Mouse (Mus musculus) liver, embryonic 16.5 days (tissue): ENCODE data around the gene Ccdc159. TPM values are rescaled to one million over a fixed set of nuclear protein-coding genes. Genes with fewer than 3 reads are reported as not detected.

Experiments
- ATAC-seq: fragments of 200-750 bp; cut with Nextera tagmentation; 2 replicates; pipeline ENCODE4 v1.8.0; 2017; ENCODE audit warnings: low read depth, mild to moderate bottlenecking, moderate number of reproducible peaks, moderate library complexity
- H3K27ac ChIP-seq: fragments of 300-500 bp; sonication (generic); 2 replicates; pipeline ENCODE4 v1.5.1; 2014; ENCODE audit warnings: mild to moderate bottlenecking, low read length
- H3K27me3 ChIP-seq: fragments of 300-500 bp; sonication (generic); 2 replicates; pipeline ENCODE4 v1.6.1; 2014; ENCODE audit warnings: low read depth, low read length, mixed read lengths; ENCODE audit not compliant: control insufficient read depth, insufficient read depth
- H3K36me3 ChIP-seq: fragments of 300-500 bp; sonication (generic); 2 replicates; pipeline ENCODE4 v1.6.1; 2014; ENCODE audit warnings: mild to moderate bottlenecking; ENCODE audit not compliant: control insufficient read depth, insufficient read depth
- H3K4me1 ChIP-seq: fragments of 300-500 bp; sonication (generic); 2 replicates; pipeline ENCODE4 v1.6.1; 2014; ENCODE audit warnings: low read depth, low read length, mixed read lengths; ENCODE audit not compliant: control insufficient read depth
- H3K4me2 ChIP-seq: fragments of 300-500 bp; sonication (generic); 2 replicates; pipeline ENCODE4 v1.6.1; 2014; ENCODE audit warnings: low read depth, low read length, mixed read lengths
- H3K4me3 ChIP-seq: fragments of 300-500 bp; sonication (generic); 2 replicates; pipeline ENCODE4 v1.5.1; 2014; ENCODE audit warnings: low read depth, mild to moderate bottlenecking, low read length
- H3K9ac ChIP-seq: fragments of 300-500 bp; sonication (generic); 2 replicates; pipeline ENCODE4 v1.6.1; 2014; ENCODE audit warnings: low read depth, low read length
- H3K9me3 ChIP-seq: fragments of 300-500 bp; sonication (generic); replicated peaks from 2 replicates; pipeline ENCODE4 v1.6.1; 2016; ENCODE audit warnings: low read length; ENCODE audit not compliant: control insufficient read depth
- WGBS: fragments of 180-500 bp; shearing (Covaris S2); extraction: QIAGEN DNeasy Blood & Tissue Kit; methylation state at CpG from one replicate; pipeline ENCODE4 v1.1.7; 2014; ENCODE audit not compliant: insufficient replicate concordance; 5-methylcytosine and 5-hydroxymethylcytosine counted together
- polyA plus RNA-seq: library from polyadenylated mRNA; unstranded; fragments of >200 nt; fragmentation: Nextera tagmentation; extraction: Ambion mirVana; gene quantifications from 2 replicates; pipeline ENCODE4 v1.2.1, GENCODE M21; 2015

The Ccdc159 gene
- polyA plus RNA-seq, 1 experiment from 2014 or later: 1.6 TPM

DNA sequence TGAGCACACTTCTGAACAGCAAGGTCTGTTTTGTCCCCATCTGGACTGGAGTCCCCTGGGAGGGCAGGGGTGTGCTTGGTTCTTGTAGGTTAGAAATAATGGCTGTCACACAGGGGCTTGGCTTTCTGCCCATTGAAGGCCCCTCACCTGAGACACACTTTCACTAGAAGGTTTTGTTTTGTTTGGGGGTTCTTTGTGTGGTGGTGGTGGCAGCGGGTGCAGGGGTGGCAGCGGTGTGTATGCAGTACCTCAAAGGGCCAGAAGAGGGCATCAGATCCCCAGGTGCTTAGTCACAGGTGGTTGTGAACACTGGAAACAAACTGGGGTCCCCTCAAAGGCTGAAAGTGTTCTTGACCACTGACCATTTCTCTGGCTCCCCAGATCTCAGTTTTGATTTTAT, 50.7 kb downstream of the Ccdc159 start:
- Histone ChIP-seq H3K4me1 (no peaks in the 10 kb centered on the region; the same call in 1 of the 2 replicates), H3K9ac (no peak overlapping the region), H3K9me3 (no peaks in the 10 kb centered on the region), H3K4me3 (no peak overlapping the region), H3K4me2 (no peak overlapping the region), H3K27ac (no peak overlapping the region), H3K36me3 (no peaks in the 10 kb centered on the region), H3K27me3 (peaks cover 7% of the 10 kb centered on the region)
- no peak for ATAC-seq
- 13% methylated on average over 2 of the region's 2 CpGs for WGBS

DNA sequence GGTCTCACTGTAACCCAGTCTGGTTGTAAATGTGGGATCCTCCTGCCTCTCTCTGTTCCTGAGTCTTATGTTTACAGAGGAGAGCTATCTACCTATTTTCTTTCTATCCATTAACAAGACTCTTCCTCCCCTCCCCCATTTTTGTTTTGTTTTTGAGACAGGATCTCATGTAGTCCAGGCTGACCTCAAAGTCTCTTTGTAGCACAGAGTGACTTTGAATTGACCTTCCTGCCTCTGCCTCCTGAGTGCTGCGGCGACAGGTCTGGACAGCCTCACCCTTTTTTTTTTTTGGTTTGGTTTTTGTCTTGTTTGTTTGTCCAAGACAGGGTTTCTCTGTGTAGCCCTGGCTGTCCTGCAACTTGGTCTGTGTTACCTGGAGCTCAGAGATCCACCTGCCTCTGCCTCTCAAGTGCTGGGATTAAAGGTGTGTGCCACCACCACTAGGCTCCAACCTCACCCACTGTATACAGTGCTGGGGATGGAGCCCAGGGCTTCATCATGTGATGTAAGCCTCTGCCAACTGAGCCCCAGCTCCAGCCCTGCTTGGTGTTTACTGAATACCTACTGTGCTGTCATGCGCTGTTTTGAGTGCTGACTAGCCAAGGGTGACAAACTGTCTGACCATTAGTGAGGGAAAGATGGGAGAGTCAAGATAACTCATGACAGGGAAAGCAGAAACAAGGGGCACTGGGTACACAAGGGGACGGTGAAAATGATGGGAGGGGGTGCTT, 51.3 kb downstream of the Ccdc159 start:
- no peak overlapping the region for H3K4me2 ChIP-seq
- peaks cover 11% of the 10 kb centered on the region for H3K27me3 ChIP-seq
- no peaks in the 10 kb centered on the region for H3K36me3 ChIP-seq
- 77% methylated on average over 4 of the region's 4 CpGs for WGBS
- H3K27ac ChIP-seq: no peak overlapping the region
- H3K4me3 ChIP-seq: no peak overlapping the region
- no peak overlapping the region for H3K9ac ChIP-seq
- H3K9me3 ChIP-seq: no peaks in the 10 kb centered on the region
- H3K4me1 ChIP-seq: no peaks in the 10 kb centered on the region; the same call in 1 of the 2 replicates
- no peak for ATAC-seq

GRCm38 (mm10) chr9:21983911-21984310, 56.6 kb downstream of the Ccdc159 start:
- H3K4me3 ChIP-seq: no peak overlapping the region
- H3K36me3 ChIP-seq: no peaks in the 10 kb centered on the region
- no peak for ATAC-seq
- no peaks in the 10 kb centered on the region; the same call in 1 of the 2 replicates for H3K4me1 ChIP-seq
- no peak overlapping the region for H3K4me2 ChIP-seq
- no peak overlapping the region for H3K9ac ChIP-seq
- 32% methylated on average over 3 of the region's 3 CpGs for WGBS
- H3K9me3 ChIP-seq: no peaks in the 10 kb centered on the region
- no peak overlapping the region for H3K27ac ChIP-seq
- H3K27me3 ChIP-seq: peaks cover 57% of the 10 kb centered on the region

Other genes with a start within 250 kb of the Ccdc159 start
- gene Ldlr, start 204.0 kb upstream of the Ccdc159 start, polyA plus RNA-seq: 23.9 and 29.3 TPM in 2 replicates
- 68.0 and 75.7 TPM in 2 replicates for gene Spc24, start 167.2 kb upstream of the Ccdc159 start, polyA plus RNA-seq
- 3.8 and 5.0 TPM in 2 replicates for gene Kank2, start 128.7 kb upstream of the Ccdc159 start, polyA plus RNA-seq
- gene Angptl8, start 92.0 kb upstream of the Ccdc159 start, polyA plus RNA-seq: 51.1 and 55.7 TPM in 2 replicates
- gene Dock6, start 74.8 kb upstream of the Ccdc159 start, polyA plus RNA-seq: 5.0 and 5.3 TPM in 2 replicates
- 12.9 and 13.9 TPM in 2 replicates for gene Rab3d, start 9.3 kb upstream of the Ccdc159 start, polyA plus RNA-seq
- gene Tmem205, start 85 bp downstream of the Ccdc159 start, polyA plus RNA-seq: 172 and 194 TPM in 2 replicates
- 0.96 and 1.4 TPM in 2 replicates for gene Plppr2, start 9.6 kb downstream of the Ccdc159 start, polyA plus RNA-seq
- 2.1 and 2.3 TPM in 2 replicates for gene Swsap1, start 28.3 kb downstream of the Ccdc159 start, polyA plus RNA-seq
- gene Epor, start 36.0 kb downstream of the Ccdc159 start, polyA plus RNA-seq: 115 and 116 TPM in 2 replicates
- 0.14 and 0.32 TPM in 2 replicates for gene Rgl3, start 62.0 kb downstream of the Ccdc159 start, polyA plus RNA-seq
- gene Ccdc151, start 75.2 kb downstream of the Ccdc159 start, polyA plus RNA-seq: 0.05 TPM in 1 of 2 replicates, not detected in the other
- gene Prkcsh, start 75.3 kb downstream of the Ccdc159 start, polyA plus RNA-seq: 51.2 and 52.5 TPM in 2 replicates
- gene Elavl3, start 124.6 kb downstream of the Ccdc159 start, polyA plus RNA-seq: 0.04 TPM in 1 of 2 replicates, not detected in the other
- gene Gm49318, start 143.8 kb downstream of the Ccdc159 start, polyA plus RNA-seq: not detected in 2 replicates
- gene Zfp653, start 143.9 kb downstream of the Ccdc159 start, polyA plus RNA-seq: 5.7 and 6.2 TPM in 2 replicates
- gene Ecsit, start 158.0 kb downstream of the Ccdc159 start, polyA plus RNA-seq: 21.1 and 22.2 TPM in 2 replicates
- gene Cnn1, start 171.7 kb downstream of the Ccdc159 start, polyA plus RNA-seq: 0.22 and 1.8 TPM in 2 replicates
- 77.8 and 78.7 TPM in 2 replicates for gene Elof1, start 189.7 kb downstream of the Ccdc159 start, polyA plus RNA-seq
- 228 and 240 TPM in 2 replicates for gene Acp5, start 208.2 kb downstream of the Ccdc159 start, polyA plus RNA-seq
- gene Pigyl, start 229.4 kb downstream of the Ccdc159 start, polyA plus RNA-seq: 28.9 and 34.6 TPM in 2 replicates